Mouse (Mus musculus) layer of hippocampus, postnatal 14 days (tissue): ENCODE measurements around the gene Fads3. TPM values are rescaled to one million over a fixed set of nuclear protein-coding genes. Genes with fewer than 3 reads are reported as not detected.

Experiments
- DNase-seq, 2 experiments: peaks; one replicate each; pipeline ENCODE4 v3.0.0; 2021 to 2022; ENCODE audit warnings: low spot score in 2 of 2, mixed read lengths in 1 of 2
- total RNA-seq, 2 experiments: library from RNA; stranded (reverse); gene quantifications; 2 replicates each; pipeline ENCODE4 v1.2.3; 2021

The Fads3 gene
- total RNA-seq, 2 experiments from 2014 or later, result 34.3 to 36.8 TPM

- DNase-seq, result no peak
Observed at GRCm38 (mm10) chr19:10107051-10107611, 65.8 kb downstream of the Fads3 start.

DNA sequence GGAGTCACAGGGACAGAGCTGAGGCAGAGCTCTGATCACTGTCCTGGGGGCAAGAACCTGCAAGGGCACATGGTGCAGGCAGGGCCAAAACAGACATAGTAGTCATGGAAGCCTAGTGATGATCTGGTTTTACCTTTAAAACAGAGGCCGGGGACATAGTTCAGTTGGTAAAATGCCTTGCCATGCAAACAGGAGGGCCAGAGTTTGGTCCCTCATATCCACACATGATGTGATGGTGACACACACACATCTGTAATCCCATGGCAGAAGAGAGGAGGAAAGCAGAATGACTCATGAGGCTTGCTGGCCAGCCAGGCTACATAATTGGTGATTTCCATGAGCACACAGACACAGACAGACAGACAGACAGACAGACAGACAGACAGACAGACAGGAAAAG, 66.8 kb downstream of the Fads3 start:
- no peak for DNase-seq

- DNase-seq, result no peak
Observed at GRCm38 (mm10) chr19:10108666-10109065, 67.3 kb downstream of the Fads3 start.

Other genes starting within 250 kb of the Fads3 start
- not detected for gene Scgb2a2, start 194.0 kb upstream of the Fads3 start, total RNA-seq
- 10 to 100 TPM; 18.3 to 18.6 TPM for gene Incenp, start 142.0 kb upstream of the Fads3 start, total RNA-seq
- gene Fth1, start 61.0 kb upstream of the Fads3 start, total RNA-seq, result 1,000 to 10,000 TPM; 2,325 to 2,371 TPM
- 1 to 10 TPM in 1 of 2 experiments, under 1 TPM in 1; 0.97 to 1.1 TPM for gene Best1, start 39.9 kb upstream of the Fads3 start, total RNA-seq
- gene Rab3il1, start 39.9 kb upstream of the Fads3 start, total RNA-seq, result 10 to 100 TPM in 1 of 2 experiments, 1 to 10 TPM in 1; 8.9 to 12.8 TPM
- 100 to 1,000 TPM; 230 to 239 TPM for gene Fads2, start 60.2 kb downstream of the Fads3 start, total RNA-seq
- gene Fads1, start 141.3 kb downstream of the Fads3 start, total RNA-seq, result 100 to 1,000 TPM; 193 to 203 TPM
- gene Tmem258, start 162.4 kb downstream of the Fads3 start, total RNA-seq, result 10 to 100 TPM; 90.6 to 91.7 TPM
- 10 to 100 TPM in 1 of 2 experiments, 1 to 10 TPM in 1; 8.8 to 10.1 TPM for gene Fen1, start 162.6 kb downstream of the Fads3 start, total RNA-seq
- gene Myrf, start 199.2 kb downstream of the Fads3 start, total RNA-seq, result 10 to 100 TPM; 29.6 to 31.2 TPM